Mouse (Mus musculus): ENCODE results near the gene Tufm. TPM values are rescaled to one million over a fixed set of nuclear protein-coding genes. Genes with fewer than 3 reads are reported as not detected.

The Tufm gene
- polyA plus RNA-seq, 1 experiment: 100 TPM

DNA sequence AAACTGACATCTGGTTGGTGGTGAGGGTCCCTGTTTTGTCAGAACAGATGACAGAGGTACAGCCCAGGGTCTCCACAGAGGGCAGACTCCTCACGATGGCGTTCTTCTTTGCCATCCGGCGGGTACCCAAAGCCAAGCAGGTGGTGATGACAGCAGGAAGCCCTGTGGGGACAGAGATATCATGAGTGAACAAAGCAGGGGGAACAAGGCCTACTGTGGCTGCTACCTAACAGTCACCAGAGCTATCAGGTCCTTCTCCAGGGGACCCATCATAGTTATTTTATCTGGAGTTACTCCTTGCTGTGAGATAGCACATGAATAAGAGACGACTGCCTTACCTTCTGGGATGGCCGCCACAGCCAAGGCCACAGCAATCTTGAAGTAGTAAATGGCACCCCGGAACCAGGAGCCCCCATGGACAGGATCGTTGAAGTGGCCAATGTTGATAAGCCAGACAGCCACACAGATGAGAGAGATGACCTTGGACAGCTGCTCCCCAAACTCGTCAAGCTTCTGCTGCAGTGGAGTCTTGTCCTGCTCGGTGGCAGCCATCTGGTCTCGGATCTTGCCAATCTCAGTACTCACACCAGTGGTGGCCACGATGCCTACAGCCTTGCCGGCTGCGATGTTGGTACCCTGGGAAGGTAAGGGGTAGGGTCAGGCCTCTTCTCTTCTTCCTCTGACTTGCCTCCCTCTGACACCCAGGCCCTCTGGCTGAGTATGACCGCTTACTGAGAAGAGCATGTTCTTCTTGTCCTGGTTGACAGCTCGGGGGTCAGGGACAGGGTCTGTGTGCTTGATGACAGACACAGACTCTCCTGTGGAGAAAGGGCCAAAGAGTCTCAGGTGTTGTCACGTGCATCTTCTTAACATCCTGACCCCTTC lies 30.5 kb upstream of the Tufm start:
- Histone ChIP-seq H3K4me3 (ENCODE audit: low read depth, low read length) (no peak overlapping the region), H3K27me3 (ENCODE audit: control insufficient read depth, insufficient read depth, low read length, poor library complexity, severe bottlenecking) (no peaks in the 10 kb centered on the region), H3K36me3 (ENCODE audit: control insufficient read depth, insufficient read depth, low read length, poor library complexity, severe bottlenecking) (no peaks in the 10 kb centered on the region), H3K27ac (ENCODE audit: insufficient read depth, low read length) (no peak overlapping the region), H3K4me1 (ENCODE audit: control insufficient read depth, insufficient read depth, low read length) (no peaks in the 10 kb centered on the region), H3K9me3 (replicated peaks; ENCODE audit: control insufficient read depth, insufficient read depth, low read length, poor library complexity, severe bottlenecking) (no peaks in the 10 kb centered on the region), H3K9ac (ENCODE audit: low read depth, poor library complexity, severe bottlenecking) (no peak overlapping the region)
- TF ChIP-seq CTCF (IDR thresholded peaks at IDR 0.05; ENCODE audit: low read depth, low read length) (no peak), EP300 (IDR thresholded peaks at IDR 0.05; ENCODE audit: insufficient read depth, low read depth, low read length) (no peak), POLR2A (IDR thresholded peaks at IDR 0.05; ENCODE audit: insufficient read depth, low read length) (no peak)

GRCm38 (mm10) chr7:126458225-126458624 lies 28.9 kb upstream of the Tufm start:
- no peaks in the 10 kb centered on the region for H3K4me1 ChIP-seq (ENCODE audit: control insufficient read depth, insufficient read depth, low read length)
- H3K36me3 ChIP-seq (ENCODE audit: control insufficient read depth, insufficient read depth, low read length, poor library complexity, severe bottlenecking): no peaks in the 10 kb centered on the region
- no peak overlapping the region for H3K9ac ChIP-seq (ENCODE audit: low read depth, poor library complexity, severe bottlenecking)
- TF ChIP-seq POLR2A (IDR thresholded peaks at IDR 0.05; ENCODE audit: insufficient read depth, low read length) (no peak), EP300 (IDR thresholded peaks at IDR 0.05; ENCODE audit: insufficient read depth, low read depth, low read length) (no peak), CTCF (IDR thresholded peaks at IDR 0.05; ENCODE audit: low read depth, low read length) (no peak)
- no peaks in the 10 kb centered on the region for H3K9me3 ChIP-seq (replicated peaks; ENCODE audit: control insufficient read depth, insufficient read depth, low read length, poor library complexity, severe bottlenecking)
- H3K27ac ChIP-seq (ENCODE audit: insufficient read depth, low read length): no peak overlapping the region
- no peak overlapping the region for H3K4me3 ChIP-seq (ENCODE audit: low read depth, low read length)
- H3K27me3 ChIP-seq (ENCODE audit: control insufficient read depth, insufficient read depth, low read length, poor library complexity, severe bottlenecking): no peaks in the 10 kb centered on the region

DNA sequence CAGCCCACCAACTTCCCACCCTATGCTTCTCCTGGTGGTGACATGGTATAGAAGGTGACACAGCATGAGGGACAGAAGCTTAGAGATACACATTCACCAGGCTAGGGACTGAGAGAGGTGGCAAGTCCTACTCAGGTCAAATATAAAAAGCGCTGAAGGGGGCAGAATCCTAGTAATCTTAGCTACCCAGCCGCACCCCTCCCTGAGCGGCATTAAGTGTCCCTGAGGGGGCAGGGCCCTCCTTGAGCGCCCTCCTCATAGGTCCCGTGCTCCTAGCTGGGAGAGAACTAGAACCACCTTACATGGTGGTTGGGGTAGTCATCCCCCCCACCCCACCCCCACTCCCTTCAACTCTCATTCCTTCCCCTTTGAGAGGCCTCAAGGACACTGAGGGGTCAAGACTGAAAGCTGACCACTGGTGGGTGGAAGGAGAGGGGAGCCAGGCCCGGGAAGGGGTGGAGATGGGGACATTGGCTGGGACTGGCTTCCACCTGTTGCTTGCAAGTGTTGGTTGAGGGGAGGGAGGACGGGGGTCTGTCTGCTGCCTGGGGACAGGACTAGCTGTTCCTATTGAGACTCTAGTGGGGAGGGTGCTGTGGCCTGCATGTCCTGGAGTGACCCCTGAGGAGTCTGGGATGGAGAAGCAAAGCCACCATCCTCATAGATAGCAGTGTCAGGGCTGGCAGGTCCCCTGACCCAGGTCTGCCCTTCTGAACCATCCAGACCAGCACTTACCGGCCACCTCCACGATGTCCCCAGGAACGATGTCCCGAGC lies 28.1 kb upstream of the Tufm start:
- H3K27me3 ChIP-seq (ENCODE audit: control insufficient read depth, insufficient read depth, low read length, poor library complexity, severe bottlenecking): no peaks in the 10 kb centered on the region
- H3K4me3 ChIP-seq (ENCODE audit: low read depth, low read length): no peak overlapping the region
- H3K36me3 ChIP-seq (ENCODE audit: control insufficient read depth, insufficient read depth, low read length, poor library complexity, severe bottlenecking): no peaks in the 10 kb centered on the region
- H3K27ac ChIP-seq (ENCODE audit: insufficient read depth, low read length): no peak overlapping the region
- H3K9me3 ChIP-seq (replicated peaks; ENCODE audit: control insufficient read depth, insufficient read depth, low read length, poor library complexity, severe bottlenecking): no peaks in the 10 kb centered on the region
- no peak overlapping the region for H3K9ac ChIP-seq (ENCODE audit: low read depth, poor library complexity, severe bottlenecking)
- no peaks in the 10 kb centered on the region for H3K4me1 ChIP-seq (ENCODE audit: control insufficient read depth, insufficient read depth, low read length)
- no peak for TF ChIP-seq EP300 (IDR thresholded peaks at IDR 0.05; ENCODE audit: insufficient read depth, low read depth, low read length)
- TF ChIP-seq POLR2A (IDR thresholded peaks at IDR 0.05; ENCODE audit: insufficient read depth, low read length): no peak
- no peak for TF ChIP-seq CTCF (IDR thresholded peaks at IDR 0.05; ENCODE audit: low read depth, low read length)

DNA sequence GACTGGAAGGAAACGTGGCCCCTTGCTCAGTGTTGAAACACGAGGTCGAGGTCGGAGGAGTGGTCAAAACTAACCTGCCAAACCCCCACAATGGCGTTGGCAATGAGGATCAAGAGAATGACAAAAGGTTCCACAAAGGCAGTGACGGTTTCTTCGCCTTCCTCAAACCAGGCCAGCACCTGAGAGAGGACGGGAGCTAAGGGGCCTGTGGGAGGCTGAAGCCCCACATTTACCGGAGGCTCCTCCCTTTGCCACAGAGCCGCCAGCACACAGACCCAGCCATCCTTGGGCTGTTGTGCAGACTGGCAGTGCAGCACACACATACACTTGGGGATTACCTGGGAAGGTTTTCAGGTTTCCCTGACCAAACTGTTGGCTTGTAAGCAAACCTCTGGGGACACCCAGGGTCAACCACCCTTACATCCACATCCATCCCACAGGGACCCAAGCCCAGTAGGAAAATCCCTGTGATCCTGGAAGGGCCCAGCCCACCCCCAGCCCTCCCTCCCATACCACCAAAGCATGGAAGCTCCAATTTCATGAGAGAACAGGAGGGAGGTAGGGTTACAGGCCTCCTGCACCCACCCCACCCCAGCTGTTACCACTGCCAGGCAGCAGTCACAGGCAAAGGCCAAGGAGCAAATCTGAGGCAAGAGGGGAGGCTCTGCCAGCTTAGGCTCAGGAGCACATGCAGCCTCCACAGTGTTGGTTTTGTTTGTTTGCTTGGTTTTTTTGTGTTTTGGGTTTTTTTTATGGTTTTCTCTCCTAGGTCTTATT lies 26.4 kb upstream of the Tufm start:
- H3K4me3 ChIP-seq (ENCODE audit: low read depth, low read length): no peak overlapping the region
- TF ChIP-seq EP300 (IDR thresholded peaks at IDR 0.05; ENCODE audit: insufficient read depth, low read depth, low read length) (no peak), CTCF (IDR thresholded peaks at IDR 0.05; ENCODE audit: low read depth, low read length) (no peak), POLR2A (IDR thresholded peaks at IDR 0.05; ENCODE audit: insufficient read depth, low read length) (no peak)
- no peaks in the 10 kb centered on the region for H3K36me3 ChIP-seq (ENCODE audit: control insufficient read depth, insufficient read depth, low read length, poor library complexity, severe bottlenecking)
- no peaks in the 10 kb centered on the region for H3K9me3 ChIP-seq (replicated peaks; ENCODE audit: control insufficient read depth, insufficient read depth, low read length, poor library complexity, severe bottlenecking)
- H3K4me1 ChIP-seq (ENCODE audit: control insufficient read depth, insufficient read depth, low read length): peaks cover 3% of the 10 kb centered on the region
- no peak overlapping the region for H3K9ac ChIP-seq (ENCODE audit: low read depth, poor library complexity, severe bottlenecking)
- H3K27me3 ChIP-seq (ENCODE audit: control insufficient read depth, insufficient read depth, low read length, poor library complexity, severe bottlenecking): no peaks in the 10 kb centered on the region
- H3K27ac ChIP-seq (ENCODE audit: insufficient read depth, low read length): no peak overlapping the region

- H3K36me3 ChIP-seq (ENCODE audit: control insufficient read depth, insufficient read depth, low read length, poor library complexity, severe bottlenecking): no peaks in the 10 kb centered on the region
- no peaks in the 10 kb centered on the region for H3K27me3 ChIP-seq (ENCODE audit: control insufficient read depth, insufficient read depth, low read length, poor library complexity, severe bottlenecking)
- no peak overlapping the region for H3K9ac ChIP-seq (ENCODE audit: low read depth, poor library complexity, severe bottlenecking)
- peaks cover 3% of the 10 kb centered on the region for H3K4me1 ChIP-seq (ENCODE audit: control insufficient read depth, insufficient read depth, low read length)
- TF ChIP-seq CTCF (IDR thresholded peaks at IDR 0.05; ENCODE audit: low read depth, low read length) (no peak), POLR2A (IDR thresholded peaks at IDR 0.05; ENCODE audit: insufficient read depth, low read length) (no peak), EP300 (IDR thresholded peaks at IDR 0.05; ENCODE audit: insufficient read depth, low read depth, low read length) (no peak)
- no peak overlapping the region for H3K4me3 ChIP-seq (ENCODE audit: low read depth, low read length)
- no peaks in the 10 kb centered on the region for H3K9me3 ChIP-seq (replicated peaks; ENCODE audit: control insufficient read depth, insufficient read depth, low read length, poor library complexity, severe bottlenecking)
- H3K27ac ChIP-seq (ENCODE audit: insufficient read depth, low read length): no peak overlapping the region
Observed at GRCm38 (mm10) chr7:126461626-126462025, 25.5 kb upstream of the Tufm start.
